Mouse (Mus musculus) liver, adult 2 months (tissue): ENCODE results near the gene Abcb4.

Experiments used
- CTCF ChIP-seq: fragments of 200-500 bp; IDR thresholded peaks from 2 replicates; pipeline ENCODE4 v1.5.1; 2011; ENCODE audit warnings: low read depth, low read length, control low read depth
- POLR2A ChIP-seq: fragments of 200-500 bp; IDR thresholded peaks from 2 replicates; pipeline ENCODE4 v1.6.1; 2011; ENCODE audit warnings: low read length, control low read depth; ENCODE audit not compliant: insufficient read depth; ENCODE audit errors: extremely low read depth

- TF ChIP-seq CTCF: no peak
- TF ChIP-seq POLR2A: no peak
These were observed 92.0 kb downstream of the Abcb4 start for GRCm38 (mm10) chr5:8985470-8985869.
